In genomic region chr13:58313758-58314157, GRCm38 (mm10) we compare ENCODE assay signal across 1 mouse cellular context.
TF ChIP-seq lines count a peak whose summit lies in the region.

No protein-coding gene starts in this region.

TF ChIP-seq in MEL, 35 proteins besides CTCF, POLR2A, EP300 and RAD21 (continued from another document):
- TF ChIP-seq CHD2 (IDR thresholded peaks at IDR 0.05; ENCODE audit: low read length) (no peak), ZNF384 (IDR thresholded peaks at IDR 0.05; ENCODE audit: low read depth, low read length) (no peak), JUND (IDR thresholded peaks at IDR 0.05; ENCODE audit: low read depth, low read length) (no peak), NRF1 (IDR thresholded peaks at IDR 0.05; ENCODE audit: insufficient read depth, low read depth, low read length, poor library complexity, severe bottlenecking) (no peak), MEF2A (IDR thresholded peaks at IDR 0.05; ENCODE audit: extremely low read depth, insufficient replicate concordance, low read depth, low read length, poor library complexity, severe bottlenecking) (no peak), POLR2AphosphoS2 (IDR thresholded peaks at IDR 0.05; ENCODE audit: low read length) (no peak), GABPA (IDR thresholded peaks at IDR 0.05; ENCODE audit: low read depth, low read length) (no peak), ZMIZ1 (IDR thresholded peaks at IDR 0.05; ENCODE audit: low read depth, low read length) (no peak), E2F4 (IDR thresholded peaks at IDR 0.05; ENCODE audit: borderline replicate concordance, low read depth, low read length) (no peak), MAX (IDR thresholded peaks at IDR 0.05; ENCODE audit: low read length) (no peak), ETS1 (IDR thresholded peaks at IDR 0.05; ENCODE audit: low read depth, low read length) (peak; percentile 81), MXI1 (IDR thresholded peaks at IDR 0.05; ENCODE audit: low read depth, low read length) (no peak; the same call in 1 of the 2 replicates), TCF12 (IDR thresholded peaks at IDR 0.05; ENCODE audit: low read depth, low read length) (peak; percentile 60)
TF ChIP-seq in MEL: peak in this region for 6.
